Mouse (Mus musculus) NIH3T3 (cell line): ENCODE results near the gene Rasgef1b.

Experiments used
- DNase-seq: peaks from one replicate; pipeline ENCODE4 v3.0.0-alpha.2; 2012; ENCODE audit warnings: low read depth

The Rasgef1b gene

GRCm38 (mm10) chr5:99215207-99216157, 513.4 kb downstream of the Rasgef1b start:
- DNase-seq, result no peak

GRCm38 (mm10) chr5:99214400-99214799, 514.5 kb downstream of the Rasgef1b start:
- DNase-seq, result peak; percentile 79

GRCm38 (mm10) chr5:99213211-99213610, 515.7 kb downstream of the Rasgef1b start:
- DNase-seq, result no peak

- peak; percentile 38 for DNase-seq
These were observed 525.4 kb downstream of the Rasgef1b start for GRCm38 (mm10) chr5:99203475-99203874.

GRCm38 (mm10) chr5:99202074-99202837, 526.6 kb downstream of the Rasgef1b start:
- DNase-seq, result peak; percentile 76

GRCm38 (mm10) chr5:99195436-99195835, 533.4 kb downstream of the Rasgef1b start:
- peak; percentile 58 for DNase-seq

GRCm38 (mm10) chr5:99190941-99191800, 537.7 kb downstream of the Rasgef1b start:
- peak; percentile 22 for DNase-seq

GRCm38 (mm10) chr5:99183637-99184036, 545.2 kb downstream of the Rasgef1b start:
- no peak for DNase-seq

GRCm38 (mm10) chr5:99174608-99175385, 554.1 kb downstream of the Rasgef1b start:
- DNase-seq, result no peak

- DNase-seq, result no peak
These were observed 559.0 kb downstream of the Rasgef1b start for GRCm38 (mm10) chr5:99169836-99170235.

GRCm38 (mm10) chr5:99167767-99168166, 561.1 kb downstream of the Rasgef1b start:
- no peak for DNase-seq
